Mouse (Mus musculus) MEL (cell line): Measurements from ENCODE around the gene Pate3. TPM values are rescaled to one million over a fixed set of nuclear protein-coding genes. Genes with fewer than 3 reads are reported as not detected.

ENCODE experiments used
- DNase-seq: peaks from one replicate; pipeline ENCODE4 v3.0.0; 2011; ENCODE audit warnings: low read depth, low spot score
- H3K27ac ChIP-seq: 2 replicates; pipeline ENCODE4 v1.5.1; 2012; ENCODE audit warnings: low read depth, mild to moderate bottlenecking, control low read depth, low read length, moderate library complexity; ENCODE audit not compliant: control insufficient read depth
- H3K27me3 ChIP-seq, 2 experiments: fragments of 150-350 bp in 1 of 2; sonication (generic) in 1 of 2; 2 replicates each; pipeline ENCODE4 v1.6.1; 2012; ENCODE audit warnings: low read length in 2 of 2, mild to moderate bottlenecking in 2 of 2, improper control_type of control experiment in 1 of 2, moderate library complexity in 1 of 2; ENCODE audit not compliant: insufficient read depth in 2 of 2, control insufficient read depth in 1 of 2
- H3K36me3 ChIP-seq, 2 experiments: 2 replicates each; pipeline ENCODE4 v1.6.1; 2012 to 2014; ENCODE audit warnings: low read length in 2 of 2, improper control_type of control experiment in 1 of 2, inconsistent platforms in 1 of 2, mild to moderate bottlenecking in 1 of 2; ENCODE audit not compliant: insufficient read depth in 2 of 2, control insufficient read depth in 1 of 2
- H3K4me1 ChIP-seq, 2 experiments: fragments of 150-350 bp in 1 of 2; sonication (generic) in 1 of 2; 2 replicates each; pipeline ENCODE4 v1.6.1; 2012; ENCODE audit warnings: low read length in 2 of 2, improper control_type of control experiment in 1 of 2, mild to moderate bottlenecking in 1 of 2; ENCODE audit not compliant: insufficient read depth in 2 of 2, control insufficient read depth in 1 of 2
- H3K4me3 ChIP-seq, 2 experiments: fragments of 150-350 bp in 1 of 2; sonication (generic) in 1 of 2; 2 replicates each; pipeline ENCODE4 v1.5.1; 2012; ENCODE audit warnings: low read depth in 2 of 2, low read length in 2 of 2, mild to moderate bottlenecking in 2 of 2, moderate library complexity in 2 of 2, control low read depth in 1 of 2, improper control_type of control experiment in 1 of 2; ENCODE audit not compliant: control insufficient read depth in 1 of 2, insufficient read depth in 1 of 2
- H3K79me2 ChIP-seq: 2 replicates; pipeline ENCODE4 v1.6.1; 2012; ENCODE audit warnings: mild to moderate bottlenecking, low read length, moderate library complexity; ENCODE audit not compliant: control insufficient read depth, poor library complexity, insufficient read depth
- H3K9ac ChIP-seq: 2 replicates; pipeline ENCODE4 v1.6.1; 2012; ENCODE audit warnings: low read depth, mild to moderate bottlenecking, control low read depth, low read length, moderate library complexity; ENCODE audit not compliant: control insufficient read depth, poor library complexity, severe bottlenecking
- H3K9me3 ChIP-seq: fragments of 150-350 bp; sonication (generic); replicated peaks from 2 replicates; pipeline ENCODE4 v1.6.1; 2012; ENCODE audit warnings: mild to moderate bottlenecking, low read length, improper control_type of control experiment, moderate library complexity; ENCODE audit not compliant: insufficient read depth
- BHLHE40 ChIP-seq: IDR thresholded peaks from 2 replicates; pipeline ENCODE4 v1.6.1; 2012; ENCODE audit warnings: low read depth, mild to moderate bottlenecking, inconsistent platforms, low read length, improper control_type of control experiment, borderline replicate concordance
- CHD2 ChIP-seq: IDR thresholded peaks from 2 replicates; pipeline ENCODE4 v1.6.1; 2011; ENCODE audit warnings: low read length, improper control_type of control experiment
- CTCF ChIP-seq, 3 experiments: IDR thresholded peaks in 2 of 3; conservative IDR thresholded peaks in 1 of 3; 2 replicates each; pipeline ENCODE4 v1.5.1; 2011 to 2012; ENCODE audit warnings: low read length in 3 of 3, low read depth in 2 of 3, mild to moderate bottlenecking in 2 of 3, improper control_type of control experiment in 1 of 3, inconsistent platforms in 1 of 3, mixed read lengths in 1 of 3, moderate library complexity in 1 of 3; ENCODE audit not compliant: control insufficient read depth in 1 of 3, insufficient read depth in 1 of 3, poor library complexity in 1 of 3, severe bottlenecking in 1 of 3
- E2F4 ChIP-seq: IDR thresholded peaks from 2 replicates; pipeline ENCODE4 v1.6.1; 2011; ENCODE audit warnings: low read depth, low read length, improper control_type of control experiment, borderline replicate concordance
- EP300 ChIP-seq, 2 experiments: IDR thresholded peaks; 2 replicates each; pipeline ENCODE4 v1.6.1; 2011; ENCODE audit warnings: improper control_type of control experiment in 2 of 2, low read length in 2 of 2, low read depth in 1 of 2, mild to moderate bottlenecking in 1 of 2
- ETS1 ChIP-seq: IDR thresholded peaks from 2 replicates; pipeline ENCODE4 v1.6.1; 2012; ENCODE audit warnings: low read depth, mild to moderate bottlenecking, inconsistent platforms, low read length, improper control_type of control experiment, moderate library complexity
- MAZ ChIP-seq: IDR thresholded peaks from 2 replicates; pipeline ENCODE4 v1.6.1; 2012; ENCODE audit warnings: low read depth, mild to moderate bottlenecking, inconsistent platforms, low read length, improper control_type of control experiment
- MEF2A ChIP-seq: IDR thresholded peaks from 2 replicates; pipeline ENCODE4 v1.6.1; 2014; ENCODE audit warnings: low read depth, mild to moderate bottlenecking, inconsistent platforms, low read length, improper control_type of control experiment; ENCODE audit not compliant: poor library complexity, insufficient replicate concordance, severe bottlenecking; ENCODE audit errors: extremely low read depth
- MYB ChIP-seq: IDR thresholded peaks from 2 replicates; pipeline ENCODE4 v1.6.1; 2011; ENCODE audit warnings: mild to moderate bottlenecking, low read depth, low read length, improper control_type of control experiment
- MYC ChIP-seq: IDR thresholded peaks from 2 replicates; pipeline ENCODE4 v1.6.1; 2011; ENCODE audit warnings: low read depth, mild to moderate bottlenecking, low read length, improper control_type of control experiment, moderate library complexity
- NRF1 ChIP-seq: IDR thresholded peaks from 2 replicates; pipeline ENCODE4 v1.6.1; 2014; ENCODE audit warnings: low read depth, mild to moderate bottlenecking, inconsistent platforms, low read length, improper control_type of control experiment, moderate library complexity; ENCODE audit not compliant: poor library complexity, insufficient read depth, severe bottlenecking
- POLR2AphosphoS5 ChIP-seq: IDR thresholded peaks from 2 replicates; pipeline ENCODE4 v1.6.1; 2012; ENCODE audit warnings: low read depth, borderline replicate concordance, mild to moderate bottlenecking, inconsistent platforms, low read length, moderate library complexity, mixed read lengths
- RAD21 ChIP-seq: IDR thresholded peaks from 2 replicates; pipeline ENCODE4 v1.6.1; 2011; ENCODE audit warnings: mild to moderate bottlenecking, low read depth, low read length, improper control_type of control experiment
- SMC3 ChIP-seq: IDR thresholded peaks from 2 replicates; pipeline ENCODE4 v1.6.1; 2011; ENCODE audit warnings: low read depth, low read length, improper control_type of control experiment
- TBP ChIP-seq: IDR thresholded peaks from 2 replicates; pipeline ENCODE4 v1.8.0; 2011; ENCODE audit warnings: low read depth, low read length, improper control_type of control experiment
- USF1 ChIP-seq: IDR thresholded peaks from 2 replicates; pipeline ENCODE4 v1.6.1; 2014; ENCODE audit warnings: low read depth, mild to moderate bottlenecking, inconsistent platforms, low read length, improper control_type of control experiment, moderate library complexity
- ZC3H11A ChIP-seq: IDR thresholded peaks from 2 replicates; pipeline ENCODE4 v1.6.1; 2012; ENCODE audit warnings: low read depth, mild to moderate bottlenecking, inconsistent platforms, low read length, improper control_type of control experiment
- ZKSCAN1 ChIP-seq: IDR thresholded peaks from 2 replicates; pipeline ENCODE4 v1.6.1; 2012; ENCODE audit warnings: low read depth, mild to moderate bottlenecking, inconsistent platforms, low read length, improper control_type of control experiment, moderate library complexity
- ZMIZ1 ChIP-seq: IDR thresholded peaks from 2 replicates; pipeline ENCODE4 v1.6.1; 2012; ENCODE audit warnings: low read depth, mild to moderate bottlenecking, inconsistent platforms, low read length, improper control_type of control experiment, moderate library complexity
- polyA plus RNA-seq, 2 experiments: library from polyadenylated mRNA; stranded (reverse) in 1 of 2; unstranded in 1 of 2; fragments of >175 nt in 1 of 2; fragments of >200 nt in 1 of 2; gene quantifications; 2 replicates each; pipeline versions ENCODE4 v1.2.1 to v1.2.4; 2012; ENCODE audit warnings: low replicate concordance in 2 of 2, low read depth in 1 of 2; ENCODE audit not compliant: insufficient read length in 2 of 2, insufficient read depth in 1 of 2, missing spikeins in 1 of 2
- total RNA-seq: library from RNA; depleted of rRNA; stranded (reverse); fragments of 300-350 nt; gene quantifications from 2 replicates; pipeline ENCODE4 v1.2.3, GENCODE M21; 2012

Gene Pate3
- total and polyA plus RNA-seq, 3 experiments = not detected

DNA sequence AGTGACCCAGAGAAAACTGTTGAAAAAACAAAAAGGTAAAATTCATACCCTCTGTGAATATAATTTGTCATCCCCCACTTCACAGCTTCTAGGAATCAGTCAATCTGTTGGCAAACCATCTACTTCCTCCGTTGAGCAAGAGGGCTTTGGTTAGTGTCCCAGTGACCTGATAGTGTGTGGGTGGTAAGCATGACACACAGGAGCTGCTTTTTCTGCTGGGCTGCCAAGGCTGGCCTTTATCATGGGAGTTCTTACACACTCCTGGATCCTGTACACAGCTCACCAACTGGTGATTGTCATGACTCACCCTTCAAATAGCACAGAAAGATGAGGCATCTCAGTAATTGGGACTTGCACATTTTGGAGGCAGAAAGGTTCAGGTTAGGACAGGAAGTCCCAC is 39.0 kb upstream of the Pate3 start, which contains the start of gene Pate1:
TSS of gene Pate1 (minus strand) at position 378 of the 400 bp plus-strand sequence.
- H3K27me3 ChIP-seq = no peaks in the 10 kb centered on the region
- H3K36me3 ChIP-seq = no peaks in the 10 kb centered on the region
- H3K27ac ChIP-seq = no peak within 1 kb of the TSS
- no peak within 1 kb of the TSS for H3K4me3 ChIP-seq
- peak; percentile 6 for DNase-seq
- H3K4me1 ChIP-seq = no peaks in the 10 kb centered on the region
- H3K79me2 ChIP-seq = no peaks in the 10 kb centered on the region
- no peak within 1 kb of the TSS for H3K9ac ChIP-seq
- TF ChIP-seq ETS1 (no peak), MAZ (no peak)
- H3K9me3 ChIP-seq = no peaks in the 10 kb centered on the region

DNA sequence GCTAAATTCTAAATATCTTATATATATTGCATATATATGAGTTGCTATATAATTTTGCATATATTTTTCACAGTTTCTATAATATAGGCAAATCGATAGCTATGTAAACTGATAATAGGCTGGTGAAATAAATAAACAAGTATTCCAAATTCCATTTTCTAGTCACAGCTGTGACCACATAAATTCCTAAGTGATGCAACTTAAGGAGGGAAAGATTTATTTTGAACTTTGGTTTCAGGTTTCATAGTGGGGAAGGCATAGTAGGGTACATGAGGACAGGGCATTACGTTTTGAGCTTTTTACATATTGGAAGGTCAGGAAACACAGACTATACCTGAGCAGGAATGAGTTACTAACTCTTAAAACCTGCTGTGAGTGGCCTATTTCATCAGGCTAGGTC is 25.6 kb upstream of the Pate3 start:
- DNase-seq = no peak
- Histone ChIP-seq H3K9ac (no peak overlapping the region), H3K4me1 (no peaks in the 10 kb centered on the region), H3K4me3 (no peak overlapping the region), H3K9me3 (no peaks in the 10 kb centered on the region), H3K36me3 (no peaks in the 10 kb centered on the region), H3K27ac (no peak overlapping the region), H3K79me2 (no peaks in the 10 kb centered on the region), H3K27me3 (no peaks in the 10 kb centered on the region)
- TF ChIP-seq CHD2 (no peak), TBP (no peak), POLR2AphosphoS5 (no peak), USF1 (no peak), BHLHE40 (no peak), E2F4 (no peak), ZKSCAN1 (no peak), ZMIZ1 (no peak), SMC3 (no peak), MYB (no peak), RAD21 (no peak), ETS1 (no peak), MYC (no peak), CTCF (IDR thresholded peaks at IDR 0.05 in 2 of 3, conservative IDR thresholded peaks at IDR 0.05 in 1 of 3; ENCODE audit: control insufficient read depth in 1 of 3, insufficient read depth in 1 of 3, low read depth in 2 of 3, low read length in 3 of 3, poor library complexity in 1 of 3, severe bottlenecking in 1 of 3) (no peak), NRF1 (no peak), MEF2A (no peak), ZC3H11A (no peak), EP300 (IDR thresholded peaks at IDR 0.05; ENCODE audit: low read depth in 1 of 2, low read length in 2 of 2) (no peak)
